Mouse (Mus musculus): ENCODE measurements at regions not wholly inside any gene's neighbourhood (a gene's known extent, or its start where the extent isn't known, plus 50 kb on each side); places are given as distances from the start of the nearest gene placed in this dataset.

DNA sequence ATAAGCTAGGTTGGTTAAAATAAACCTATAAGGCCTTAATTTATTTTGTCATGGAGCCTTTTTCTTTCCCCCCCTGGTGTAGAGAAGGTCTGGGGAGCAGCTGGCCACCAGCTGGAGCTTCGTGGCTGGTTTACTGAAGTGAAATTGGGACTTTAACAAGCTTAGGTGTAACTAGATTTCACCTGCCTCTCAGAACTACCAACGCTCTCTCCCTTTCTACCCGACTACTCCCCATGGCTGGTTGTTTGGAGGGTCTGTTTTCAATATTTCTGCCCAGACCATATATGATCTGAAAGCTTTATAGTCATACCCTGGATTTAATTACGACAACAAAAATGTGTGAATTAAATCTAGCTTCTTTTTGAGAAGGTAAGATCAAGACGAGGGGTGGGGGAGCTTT, 410.4 kb upstream of the Prickle1 start:
- no peak for DNase-seq (ENCODE audit: low spot score)
- no peak overlapping the region for H3K9ac ChIP-seq (ENCODE audit: low read depth, low read length)
- no peak for ATAC-seq (ENCODE audit: low read depth)
- H3K4me1 ChIP-seq (ENCODE audit: control insufficient read depth, insufficient read depth, low read length): peaks cover 12% of the 10 kb centered on the region; the same call in 1 of the 2 replicates
- H3K27ac ChIP-seq (replicated peaks; ENCODE audit: low read depth, low read length): no peak overlapping the region
- WGBS: 37% methylated on average over 5 of the region's 5 CpGs
- H3K4me2 ChIP-seq (ENCODE audit: low read depth, low read length): no peak overlapping the region
- no peak overlapping the region for H3K4me3 ChIP-seq (ENCODE audit: low read depth, low read length)
- H3K9me3 ChIP-seq (ENCODE audit: control insufficient read depth, low read length): no peaks in the 10 kb centered on the region
- no peaks in the 10 kb centered on the region for H3K36me3 ChIP-seq (ENCODE audit: control insufficient read depth, insufficient read depth, low read length)
- H3K27me3 ChIP-seq (replicated peaks; ENCODE audit: control insufficient read depth, insufficient read depth, low read length): no peaks in the 10 kb centered on the region

DNA sequence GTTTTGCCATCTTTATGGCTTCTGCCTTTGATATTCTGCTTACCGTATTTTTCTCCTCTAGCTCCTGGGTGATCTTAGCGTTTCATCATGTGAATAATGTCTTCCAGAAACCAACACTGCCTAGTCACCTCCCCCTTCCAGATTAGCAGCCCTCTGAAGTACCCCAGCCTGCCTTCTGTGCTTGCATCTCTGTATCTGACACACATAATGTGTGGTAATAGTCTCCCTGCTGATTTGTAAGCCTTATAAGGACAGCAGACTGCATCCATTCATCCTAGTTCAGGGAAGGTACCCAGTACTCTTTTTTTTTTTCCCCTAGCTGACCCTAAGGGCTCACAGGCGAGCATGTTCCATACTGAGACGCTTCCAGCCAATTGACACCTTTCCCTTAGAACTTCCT, 409.2 kb upstream of the Prickle1 start:
- Histone ChIP-seq H3K27me3 (replicated peaks; ENCODE audit: control insufficient read depth, insufficient read depth, low read length) (no peaks in the 10 kb centered on the region), H3K4me2 (ENCODE audit: low read depth, low read length) (no peak overlapping the region), H3K27ac (replicated peaks; ENCODE audit: low read depth, low read length) (no peak overlapping the region), H3K9me3 (ENCODE audit: control insufficient read depth, low read length) (no peaks in the 10 kb centered on the region), H3K9ac (ENCODE audit: low read depth, low read length) (no peak overlapping the region), H3K4me3 (ENCODE audit: low read depth, low read length) (no peak overlapping the region), H3K36me3 (ENCODE audit: control insufficient read depth, insufficient read depth, low read length) (no peaks in the 10 kb centered on the region), H3K4me1 (ENCODE audit: control insufficient read depth, insufficient read depth, low read length) (peaks cover 12% of the 10 kb centered on the region; the same call in 1 of the 2 replicates)
- DNase-seq (ENCODE audit: low spot score) (no peak), ATAC-seq (ENCODE audit: low read depth) (no peak)
- 22% methylated on average over 4 of the region's 4 CpGs for WGBS

DNA sequence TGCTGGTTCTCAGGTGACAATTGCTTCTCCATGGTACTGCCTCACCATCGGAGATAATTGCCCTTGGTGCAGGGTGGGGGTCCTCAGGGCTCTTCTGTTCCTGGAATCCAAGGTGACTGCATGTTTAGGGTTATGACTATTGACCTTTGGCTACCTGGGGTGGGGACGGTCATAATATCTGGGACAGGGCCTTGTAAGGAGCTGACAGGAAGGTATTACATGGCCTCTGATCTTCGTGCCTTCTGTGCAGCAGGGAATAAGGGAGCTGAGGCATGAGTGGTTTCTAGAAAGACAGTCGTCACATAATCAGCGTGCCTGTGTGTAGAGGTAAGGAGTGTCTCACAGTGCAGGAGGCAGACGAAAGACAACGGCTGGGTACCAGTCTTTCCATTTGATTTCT, 407.5 kb upstream of the Prickle1 start:
- 57% methylated on average over 7 of the region's 7 CpGs for WGBS
- H3K4me1 ChIP-seq (ENCODE audit: control insufficient read depth, insufficient read depth, low read length): peaks cover 12% of the 10 kb centered on the region; the same call in 1 of the 2 replicates
- no peak overlapping the region for H3K4me2 ChIP-seq (ENCODE audit: low read depth, low read length)

DNA sequence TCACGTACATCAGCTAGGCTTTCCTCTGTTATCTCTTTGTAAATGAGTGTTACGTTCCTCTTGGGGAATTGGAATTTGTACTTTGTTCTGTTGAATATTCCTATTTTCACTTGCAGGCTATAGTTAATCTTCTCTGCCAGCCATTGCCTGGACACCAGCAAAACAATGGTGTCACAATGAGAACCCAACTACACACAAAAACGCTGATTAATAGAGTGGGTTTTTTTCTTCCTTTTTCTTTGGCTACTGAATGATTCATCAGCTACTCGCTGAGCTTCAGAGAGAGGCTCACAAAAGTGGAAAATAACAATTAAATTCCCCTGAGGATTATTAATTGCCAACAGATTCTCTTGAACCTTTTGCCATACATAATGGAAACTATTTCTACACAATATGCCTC, 398.9 kb upstream of the Prickle1 start:
- Histone ChIP-seq H3K36me3 (ENCODE audit: control insufficient read depth, insufficient read depth, low read length) (no peaks in the 10 kb centered on the region), H3K9me3 (ENCODE audit: control insufficient read depth, low read length) (no peaks in the 10 kb centered on the region), H3K4me3 (ENCODE audit: low read depth, low read length) (no peak overlapping the region), H3K27ac (replicated peaks; ENCODE audit: low read depth, low read length) (no peak overlapping the region), H3K27me3 (replicated peaks; ENCODE audit: control insufficient read depth, insufficient read depth, low read length) (no peaks in the 10 kb centered on the region), H3K4me2 (ENCODE audit: low read depth, low read length) (no peak overlapping the region), H3K4me1 (ENCODE audit: control insufficient read depth, insufficient read depth, low read length) (no peaks in the 10 kb centered on the region), H3K9ac (ENCODE audit: low read depth, low read length) (no peak overlapping the region)
- DNase-seq (ENCODE audit: low spot score) (no peak), ATAC-seq (ENCODE audit: low read depth) (no peak)
- 68% methylated on average over 4 of the region's 4 CpGs for WGBS

More for the DNA sequence above, 407.5 kb upstream of the Prickle1 start:
- Histone ChIP-seq H3K27me3 (replicated peaks; ENCODE audit: control insufficient read depth, insufficient read depth, low read length) (no peaks in the 10 kb centered on the region), H3K9me3 (ENCODE audit: control insufficient read depth, low read length) (no peaks in the 10 kb centered on the region), H3K4me3 (ENCODE audit: low read depth, low read length) (no peak overlapping the region), H3K27ac (replicated peaks; ENCODE audit: low read depth, low read length) (no peak overlapping the region), H3K9ac (ENCODE audit: low read depth, low read length) (no peak overlapping the region), H3K36me3 (ENCODE audit: control insufficient read depth, insufficient read depth, low read length) (no peaks in the 10 kb centered on the region)
- ATAC-seq (ENCODE audit: low read depth): no peak
- no peak for DNase-seq (ENCODE audit: low spot score)

DNA sequence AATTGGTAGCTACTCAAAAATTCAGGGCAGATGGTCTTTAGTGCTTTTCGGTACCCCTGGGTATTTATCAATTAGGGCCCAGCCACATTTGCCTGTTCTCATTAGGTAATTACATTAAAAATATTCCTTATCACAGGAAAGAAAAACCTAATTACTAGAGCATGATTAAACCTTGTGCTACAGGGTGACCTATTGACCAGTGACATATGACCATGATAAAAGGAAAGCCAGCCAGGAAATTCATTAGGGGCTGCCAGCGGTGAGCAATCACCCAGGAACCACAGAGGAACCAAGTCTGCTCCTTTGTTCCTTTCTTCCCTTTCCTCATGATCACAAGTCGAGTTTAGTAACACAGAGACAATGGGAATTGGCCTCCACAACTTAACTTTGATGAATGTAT, 394.4 kb upstream of the Prickle1 start:
- Histone ChIP-seq H3K27ac (replicated peaks; ENCODE audit: low read depth, low read length) (no peak overlapping the region), H3K9ac (ENCODE audit: low read depth, low read length) (no peak overlapping the region), H3K4me2 (ENCODE audit: low read depth, low read length) (no peak overlapping the region), H3K4me3 (ENCODE audit: low read depth, low read length) (no peak overlapping the region), H3K27me3 (replicated peaks; ENCODE audit: control insufficient read depth, insufficient read depth, low read length) (no peaks in the 10 kb centered on the region), H3K4me1 (ENCODE audit: control insufficient read depth, insufficient read depth, low read length) (no peaks in the 10 kb centered on the region), H3K9me3 (ENCODE audit: control insufficient read depth, low read length) (no peaks in the 10 kb centered on the region), H3K36me3 (ENCODE audit: control insufficient read depth, insufficient read depth, low read length) (no peaks in the 10 kb centered on the region)
- DNase-seq (ENCODE audit: low spot score) (no peak), ATAC-seq (ENCODE audit: low read depth) (no peak)
- WGBS: 38% methylated on average over 3 of the region's 3 CpGs

DNA sequence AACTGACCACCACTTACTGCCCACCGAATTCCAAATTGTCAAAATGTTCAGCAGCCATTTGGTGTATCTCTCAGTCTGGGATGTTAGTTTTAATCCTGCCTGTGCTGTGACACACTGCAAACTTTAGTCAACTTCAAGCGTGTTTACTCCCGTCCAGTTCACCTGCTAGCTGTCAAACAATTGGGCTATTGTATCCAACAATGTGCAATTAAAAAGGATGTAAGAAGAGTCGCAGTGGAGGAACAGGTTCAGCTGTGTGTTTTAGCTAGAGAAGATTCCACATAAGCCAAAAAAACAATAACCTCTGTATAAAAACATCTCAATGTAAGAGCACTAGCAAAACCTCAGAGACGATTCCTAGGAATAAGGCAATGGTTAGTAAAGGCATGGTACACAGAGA, 392.7 kb upstream of the Prickle1 start:
- 0 out of 2 replicates have a peak, but pooled peaks have one; percentile 26 for ATAC-seq (ENCODE audit: low read depth)
- Histone ChIP-seq H3K4me1 (ENCODE audit: control insufficient read depth, insufficient read depth, low read length) (no peaks in the 10 kb centered on the region), H3K36me3 (ENCODE audit: control insufficient read depth, insufficient read depth, low read length) (no peaks in the 10 kb centered on the region), H3K9ac (ENCODE audit: low read depth, low read length) (no peak overlapping the region), H3K27me3 (replicated peaks; ENCODE audit: control insufficient read depth, insufficient read depth, low read length) (no peaks in the 10 kb centered on the region), H3K27ac (replicated peaks; ENCODE audit: low read depth, low read length) (no peak overlapping the region), H3K4me3 (ENCODE audit: low read depth, low read length) (no peak overlapping the region), H3K4me2 (ENCODE audit: low read depth, low read length) (no peak overlapping the region), H3K9me3 (ENCODE audit: control insufficient read depth, low read length) (no peaks in the 10 kb centered on the region)
- DNase-seq (ENCODE audit: low spot score): peak; percentile 52
- 56% methylated on average over 5 of the region's 5 CpGs for WGBS

DNA sequence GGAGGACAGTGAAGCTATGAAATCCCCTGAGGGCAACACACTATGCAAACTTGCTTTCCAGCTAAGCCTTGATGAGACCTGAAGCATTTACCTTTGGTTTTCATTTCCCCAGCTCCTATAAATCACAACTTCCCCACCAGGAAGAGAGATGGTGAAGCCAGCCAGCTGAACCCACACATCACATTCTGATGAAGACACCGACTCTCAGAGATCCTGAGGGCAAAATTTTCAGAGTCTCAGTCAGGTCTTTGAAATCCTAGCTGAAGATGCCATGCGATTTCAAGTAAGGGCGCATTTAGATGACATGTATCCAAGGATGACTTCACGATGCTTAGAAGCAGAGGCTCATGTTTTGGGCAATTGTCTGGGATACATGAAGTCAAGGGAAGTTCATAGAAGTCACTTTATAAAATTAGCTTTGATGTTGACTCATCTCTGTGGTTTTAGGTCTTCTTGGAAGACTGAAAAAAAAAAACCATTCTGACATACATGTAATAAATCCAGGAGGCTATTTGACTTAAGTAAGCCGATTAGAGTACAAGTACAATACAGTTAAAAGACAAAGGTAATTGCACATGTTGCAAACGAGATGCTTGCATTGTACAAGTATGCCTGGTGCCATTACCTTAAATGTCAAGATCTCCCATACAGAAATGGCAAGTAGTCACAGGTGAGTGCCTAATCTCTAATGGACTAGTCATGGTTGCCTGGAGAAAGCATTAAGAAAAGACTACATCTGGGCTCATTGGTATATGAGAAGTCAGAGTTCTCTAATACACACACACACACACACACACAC, 391.1 kb upstream of the Prickle1 start:
- 77% methylated on average over 6 of the region's 6 CpGs for WGBS
- no peaks in the 10 kb centered on the region for H3K9me3 ChIP-seq (ENCODE audit: control insufficient read depth, low read length)
- H3K27ac ChIP-seq (replicated peaks; ENCODE audit: low read depth, low read length): no peak overlapping the region
- DNase-seq (ENCODE audit: low spot score) (no peak), ATAC-seq (ENCODE audit: low read depth) (no peak)
- H3K27me3 ChIP-seq (replicated peaks; ENCODE audit: control insufficient read depth, insufficient read depth, low read length): no peaks in the 10 kb centered on the region
- no peak overlapping the region for H3K9ac ChIP-seq (ENCODE audit: low read depth, low read length)
- no peak overlapping the region for H3K4me3 ChIP-seq (ENCODE audit: low read depth, low read length)
- no peak overlapping the region for H3K4me2 ChIP-seq (ENCODE audit: low read depth, low read length)
- H3K36me3 ChIP-seq (ENCODE audit: control insufficient read depth, insufficient read depth, low read length): no peaks in the 10 kb centered on the region
- no peaks in the 10 kb centered on the region for H3K4me1 ChIP-seq (ENCODE audit: control insufficient read depth, insufficient read depth, low read length)

DNA sequence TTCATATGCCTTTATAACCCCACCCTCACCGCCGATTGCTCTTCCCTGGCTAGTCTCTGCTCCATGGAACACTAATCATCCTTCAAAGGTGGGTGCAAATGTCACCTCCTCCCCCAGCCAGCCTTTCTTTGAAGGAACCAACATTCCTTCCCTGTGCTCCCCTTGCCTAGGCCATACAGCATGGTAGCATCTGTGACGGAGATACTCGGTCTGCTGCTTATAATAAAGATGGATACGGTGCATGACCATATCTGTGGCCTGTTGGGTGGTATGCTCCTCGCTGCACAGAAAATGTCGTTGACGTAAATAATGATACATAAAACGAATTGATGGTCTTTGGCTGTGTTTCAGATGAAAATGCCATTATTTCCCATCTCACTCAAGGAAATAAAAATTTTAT, 386.4 kb upstream of the Prickle1 start:
- H3K9me3 ChIP-seq (ENCODE audit: control insufficient read depth, low read length): no peaks in the 10 kb centered on the region
- no peaks in the 10 kb centered on the region for H3K27me3 ChIP-seq (replicated peaks; ENCODE audit: control insufficient read depth, insufficient read depth, low read length)
- WGBS: 81% methylated on average over 9 of the region's 9 CpGs
- H3K4me1 ChIP-seq (ENCODE audit: control insufficient read depth, insufficient read depth, low read length): peaks cover 5% of the 10 kb centered on the region; the same call in 1 of the 2 replicates
- no peak overlapping the region for H3K27ac ChIP-seq (replicated peaks; ENCODE audit: low read depth, low read length)
- H3K4me2 ChIP-seq (ENCODE audit: low read depth, low read length): no peak overlapping the region
- H3K4me3 ChIP-seq (ENCODE audit: low read depth, low read length): no peak overlapping the region
- no peak overlapping the region for H3K9ac ChIP-seq (ENCODE audit: low read depth, low read length)
- ATAC-seq (ENCODE audit: low read depth) (no peak), DNase-seq (ENCODE audit: low spot score) (no peak)
- H3K36me3 ChIP-seq (ENCODE audit: control insufficient read depth, insufficient read depth, low read length): no peaks in the 10 kb centered on the region

DNA sequence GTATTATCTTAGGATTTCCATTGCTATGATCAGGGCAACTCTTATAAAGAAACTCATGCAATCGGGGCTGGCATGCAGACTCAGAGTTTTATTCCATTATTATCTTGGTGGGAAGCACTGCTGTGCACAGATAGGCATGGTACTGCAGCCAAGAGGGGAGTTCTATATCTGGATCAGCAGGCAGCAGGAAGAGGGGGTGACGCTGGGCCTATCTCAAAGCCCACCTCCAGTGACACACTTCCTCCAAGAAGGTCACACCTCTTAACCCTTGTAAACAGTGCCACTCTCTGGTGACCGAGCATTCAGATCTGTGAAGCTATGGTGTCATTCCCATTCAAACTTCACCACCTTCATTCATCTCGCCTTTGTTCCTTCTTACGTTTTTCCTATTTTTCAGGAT, 381.8 kb upstream of the Prickle1 start:
- Histone ChIP-seq H3K4me1 (ENCODE audit: control insufficient read depth, insufficient read depth, low read length) (peaks cover 5% of the 10 kb centered on the region; the same call in 1 of the 2 replicates), H3K36me3 (ENCODE audit: control insufficient read depth, insufficient read depth, low read length) (no peaks in the 10 kb centered on the region), H3K4me2 (ENCODE audit: low read depth, low read length) (no peak overlapping the region), H3K27me3 (replicated peaks; ENCODE audit: control insufficient read depth, insufficient read depth, low read length) (no peaks in the 10 kb centered on the region), H3K27ac (replicated peaks; ENCODE audit: low read depth, low read length) (no peak overlapping the region), H3K4me3 (ENCODE audit: low read depth, low read length) (no peak overlapping the region), H3K9me3 (ENCODE audit: control insufficient read depth, low read length) (no peaks in the 10 kb centered on the region), H3K9ac (ENCODE audit: low read depth, low read length) (no peak overlapping the region)
- 77% methylated on average over 5 of the region's 5 CpGs for WGBS
- DNase-seq (ENCODE audit: low spot score) (no peak), ATAC-seq (ENCODE audit: low read depth) (no peak)
